ENCODE assay signal across 19 mouse cellular contexts in genomic region chr9:44250445-44250844, GRCm38 (mm10). TPM values are rescaled to one million over a fixed set of nuclear protein-coding genes. Genes with fewer than 3 reads are reported as not detected.
DNase-seq lines count a peak whose midpoint lies in the region; ATAC-seq lines count a peak whose summit lies in the region.
"Had no signal": no experiment of that assay in that cellular context is flagged by ENCODE, and none has a peak within 500 bp of the region (broad histone marks: within the 10 kb centered on the region; RNA-seq: fewer than 3 reads in every experiment).

No protein-coding gene starts in this region.

- peaks cover 25% of the 10 kb centered on the region for H3K4me1 ChIP-seq in hindbrain, embryonic 16.5 days (ENCODE audit: control insufficient read depth, insufficient read depth, low read depth, low read length)
- no peaks in the 10 kb centered on the region; the same call in none of the 2 replicates for H3K4me1 ChIP-seq in hindbrain, embryonic 11.5 days (replicated peaks; ENCODE audit: control insufficient read depth, insufficient read depth, low read length)
- H3K4me1 ChIP-seq in liver, embryonic 12.5 days, result peaks cover 41% of the 10 kb centered on the region
- H3K4me1 ChIP-seq in liver, embryonic 11.5 days (replicated peaks; ENCODE audit: control insufficient read depth, insufficient read depth, low read length), result peaks cover 16% of the 10 kb centered on the region
- H3K4me1 ChIP-seq in forebrain, embryonic 16.5 days (replicated peaks; ENCODE audit: control insufficient read depth, insufficient read depth, low read length), result peaks cover 31% of the 10 kb centered on the region

- H3K9ac ChIP-seq in hindbrain, embryonic 16.5 days (ENCODE audit: low read depth, low read length), result no peak overlapping the region
- H3K9ac ChIP-seq in hindbrain, embryonic 11.5 days (ENCODE audit: low read depth, low read length), result no peak overlapping the region
- no peak overlapping the region for H3K9ac ChIP-seq in liver, embryonic 12.5 days
- H3K9ac ChIP-seq in liver, embryonic 11.5 days (ENCODE audit: low read depth, low read length), result no peak overlapping the region
- H3K9ac ChIP-seq in forebrain, embryonic 16.5 days (replicated peaks; ENCODE audit: low read depth, low read length), result no peak overlapping the region
- H3K9ac ChIP-seq: embryonic facial prominence, embryonic 15.5 days had no signal

- H3K4me2 ChIP-seq in hindbrain, embryonic 16.5 days (ENCODE audit: low read length), result no peak overlapping the region
- no peak overlapping the region for H3K4me2 ChIP-seq in hindbrain, embryonic 11.5 days (replicated peaks; ENCODE audit: low read depth, low read length)
- 0 out of 2 replicates have a peak overlapping the region, but pooled peaks have one; percentile 9 for H3K4me2 ChIP-seq in liver, embryonic 12.5 days
- H3K4me2 ChIP-seq in liver, embryonic 11.5 days, result no peak overlapping the region
- no peak overlapping the region for H3K4me2 ChIP-seq in forebrain, embryonic 16.5 days (ENCODE audit: low read length)

- 32% methylated on average over 4 of the region's 4 CpGs for WGBS in hindbrain, embryonic 16.5 days
- 56% methylated on average over 4 of the region's 4 CpGs for WGBS in hindbrain, embryonic 11.5 days
- 30% methylated on average over 4 of the region's 4 CpGs for WGBS in liver, embryonic 12.5 days (ENCODE audit: insufficient replicate concordance)
- WGBS in liver, embryonic 11.5 days, result 26% methylated on average over 4 of the region's 4 CpGs
- WGBS in forebrain, embryonic 16.5 days, result 36% methylated on average over 4 of the region's 4 CpGs

- no peak overlapping the region for H3K27ac ChIP-seq in hindbrain, embryonic 16.5 days (ENCODE audit: low read depth, low read length)
- H3K27ac ChIP-seq in hindbrain, embryonic 11.5 days (ENCODE audit: low read depth, low read length), result no peak overlapping the region
- H3K27ac ChIP-seq in liver, embryonic 12.5 days, result no peak overlapping the region
- H3K27ac ChIP-seq in liver, embryonic 11.5 days (ENCODE audit: low read depth, low read length), result no peak overlapping the region
- no peak overlapping the region for H3K27ac ChIP-seq in forebrain, embryonic 16.5 days (ENCODE audit: low read length)
- H3K27ac ChIP-seq: embryonic facial prominence, embryonic 15.5 days; lung, embryonic 15.5 days had no signal

- DNase-seq in hindbrain, embryonic 11.5 days (ENCODE audit: low spot score), result no peak
- DNase-seq in liver, embryonic 11.5 days (ENCODE audit: low spot score), result no peak
- DNase-seq in layer of hippocampus, adult 9-11 months, result peak; percentile 76
- DNase-seq in left cerebral cortex, adult 18-20 months (ENCODE audit: low spot score in 2 of 2), result no peak
- DNase-seq in heart, adult 18-20 months, result no peak
- DNase-seq: adrenal gland, postnatal 36 days; liver; retina, postnatal 1 day; spleen, adult 18-20 months; thymus, postnatal 25 days had no signal

- no peaks in the 10 kb centered on the region for H3K9me3 ChIP-seq in hindbrain, embryonic 16.5 days (ENCODE audit: control insufficient read depth, low read length)
- no peaks in the 10 kb centered on the region for H3K9me3 ChIP-seq in hindbrain, embryonic 11.5 days (ENCODE audit: control insufficient read depth, low read length)
- no peaks in the 10 kb centered on the region for H3K9me3 ChIP-seq in liver, embryonic 12.5 days (replicated peaks)
- H3K9me3 ChIP-seq in liver, embryonic 11.5 days (ENCODE audit: control insufficient read depth, low read length), result no peaks in the 10 kb centered on the region
- no peaks in the 10 kb centered on the region for H3K9me3 ChIP-seq in forebrain, embryonic 16.5 days (ENCODE audit: control insufficient read depth, low read length)
- H3K9me3 ChIP-seq: embryonic facial prominence, embryonic 15.5 days; lung, embryonic 15.5 days had no signal

- peak; percentile 18; the same call in 1 of the 2 replicates for ATAC-seq in hindbrain, embryonic 16.5 days
- ATAC-seq in hindbrain, embryonic 11.5 days (ENCODE audit: low FRiP score), result no peak
- ATAC-seq in liver, embryonic 12.5 days, result no peak
- ATAC-seq in liver, embryonic 11.5 days (replicated peaks; ENCODE audit: low FRiP score), result no peak
- peak; percentile 23; the same call in 1 of the 2 replicates for ATAC-seq in forebrain, embryonic 16.5 days
- ATAC-seq: activated CD4-positive, CD25-positive, alpha-beta regulatory T cell, adult 4 months had no signal

- no peaks in the 10 kb centered on the region for H3K36me3 ChIP-seq in hindbrain, embryonic 16.5 days (ENCODE audit: control insufficient read depth, insufficient read depth, low read length)
- H3K36me3 ChIP-seq in hindbrain, embryonic 11.5 days (ENCODE audit: control insufficient read depth, insufficient read depth, low read length), result no peaks in the 10 kb centered on the region
- H3K36me3 ChIP-seq in liver, embryonic 12.5 days, result no peaks in the 10 kb centered on the region
- H3K36me3 ChIP-seq in liver, embryonic 11.5 days (ENCODE audit: control insufficient read depth, insufficient read depth, low read length), result no peaks in the 10 kb centered on the region
- H3K36me3 ChIP-seq in forebrain, embryonic 16.5 days (ENCODE audit: control insufficient read depth, insufficient read depth), result no peaks in the 10 kb centered on the region
- H3K36me3 ChIP-seq: embryonic facial prominence, embryonic 15.5 days; lung, embryonic 15.5 days had no signal

- H3K4me3 ChIP-seq in hindbrain, embryonic 16.5 days (ENCODE audit: low read length), result no peak overlapping the region
- no peak overlapping the region for H3K4me3 ChIP-seq in hindbrain, embryonic 11.5 days (ENCODE audit: low read depth, low read length)
- H3K4me3 ChIP-seq in liver, embryonic 12.5 days, result no peak overlapping the region
- H3K4me3 ChIP-seq in liver, embryonic 11.5 days (ENCODE audit: low read depth, low read length), result no peak overlapping the region
- H3K4me3 ChIP-seq in forebrain, embryonic 16.5 days (replicated peaks; ENCODE audit: low read length), result no peak overlapping the region
- H3K4me3 ChIP-seq: embryonic facial prominence, embryonic 15.5 days; lung, embryonic 15.5 days had no signal

- no peaks in the 10 kb centered on the region; the same call in 1 of the 2 replicates for H3K27me3 ChIP-seq in hindbrain, embryonic 16.5 days (replicated peaks; ENCODE audit: control insufficient read depth, insufficient read depth, low read length)
- H3K27me3 ChIP-seq in hindbrain, embryonic 11.5 days (ENCODE audit: control insufficient read depth, insufficient read depth, low read length), result no peaks in the 10 kb centered on the region
- peaks cover 23% of the 10 kb centered on the region for H3K27me3 ChIP-seq in liver, embryonic 12.5 days (replicated peaks)
- no peaks in the 10 kb centered on the region for H3K27me3 ChIP-seq in liver, embryonic 11.5 days (replicated peaks; ENCODE audit: control insufficient read depth, insufficient read depth, low read length)
- no peaks in the 10 kb centered on the region for H3K27me3 ChIP-seq in forebrain, embryonic 16.5 days (replicated peaks; ENCODE audit: control insufficient read depth, insufficient read depth, low read length)
- H3K27me3 ChIP-seq: embryonic facial prominence, embryonic 15.5 days had no signal

RNA-seq across cellular contexts. Expression of gene Pdzd3, which starts 0.8 kb away (rescaled TPM):
- 0.38 and 0.40 TPM in 2 replicates for polyA plus RNA-seq in hindbrain, embryonic 16.5 days (2015; fragmentation: Nextera tagmentation; extraction: Ambion mirVana)
- 0.13 TPM in 1 of 2 replicates, not detected in the other for polyA plus RNA-seq in hindbrain, embryonic 11.5 days (2014; fragmentation: Nextera tagmentation; extraction: Ambion mirVana)
- 0.15 and 0.17 TPM in 2 replicates for polyA plus RNA-seq in liver, embryonic 12.5 days (2016; fragmentation: Nextera tagmentation; extraction: Ambion mirVana)
- 0.10 TPM in 1 of 2 replicates, not detected in the other for polyA plus RNA-seq in liver, embryonic 11.5 days (2014; fragmentation: Nextera tagmentation; extraction: Ambion mirVana)
- 0.53 and 0.73 TPM in 2 replicates for polyA plus RNA-seq in forebrain, embryonic 16.5 days (2015; fragmentation: Nextera tagmentation; extraction: Ambion mirVana)
- under 1 TPM; 0.75 to 0.81 TPM for total RNA-seq in left cerebral cortex, adult 18-20 months (2021)
- 1 to 10 TPM; 4.6 to 5.4 TPM for total RNA-seq in heart, adult 18-20 months (2021)
- total RNA-seq: adrenal gland, postnatal 36 days had no signal
- polyA plus RNA-seq: lung, embryonic 15.5 days; neural tube, embryonic 11.5 days had no signal

RNA-seq across cellular contexts. Expression of gene Ccdc153, which starts 10.0 kb away (rescaled TPM):
- polyA plus RNA-seq in hindbrain, embryonic 16.5 days (2015; fragmentation: Nextera tagmentation; extraction: Ambion mirVana), result not detected in 2 replicates
- polyA plus RNA-seq in hindbrain, embryonic 11.5 days (2014; fragmentation: Nextera tagmentation; extraction: Ambion mirVana), result not detected in 2 replicates
- polyA plus RNA-seq in liver, embryonic 12.5 days (2016; fragmentation: Nextera tagmentation; extraction: Ambion mirVana), result not detected in 2 replicates
- polyA plus RNA-seq in liver, embryonic 11.5 days (2014; fragmentation: Nextera tagmentation; extraction: Ambion mirVana), result not detected in 2 replicates
- polyA plus RNA-seq in forebrain, embryonic 16.5 days (2015; fragmentation: Nextera tagmentation; extraction: Ambion mirVana), result 0.48 TPM in 1 of 2 replicates, not detected in the other
- 1 to 10 TPM in 1 of 2 experiments, not detected in 1; 1.8 TPM for total RNA-seq in left cerebral cortex, adult 18-20 months (2021)
- 1 to 10 TPM in 1 of 2 experiments, not detected in 1; 1.7 TPM for total RNA-seq in heart, adult 18-20 months (2021)
- total RNA-seq: gastrocnemius, postnatal 4 days had no signal
- polyA plus RNA-seq: activated CD4-positive, CD25-positive, alpha-beta regulatory T cell, adult 4 months; intestine, embryonic 14.5 days; neural tube, embryonic 11.5 days had no signal

RNA-seq across cellular contexts. Expression of gene Cbl, which starts 16.6 kb away (rescaled TPM):
- polyA plus RNA-seq in hindbrain, embryonic 16.5 days (2015; fragmentation: Nextera tagmentation; extraction: Ambion mirVana), result 17.4 and 20.3 TPM in 2 replicates
- 22.7 and 24.7 TPM in 2 replicates for polyA plus RNA-seq in hindbrain, embryonic 11.5 days (2014; fragmentation: Nextera tagmentation; extraction: Ambion mirVana)
- polyA plus RNA-seq in liver, embryonic 12.5 days (2016; fragmentation: Nextera tagmentation; extraction: Ambion mirVana), result 9.5 and 10.0 TPM in 2 replicates
- 12.0 and 12.7 TPM in 2 replicates for polyA plus RNA-seq in liver, embryonic 11.5 days (2014; fragmentation: Nextera tagmentation; extraction: Ambion mirVana)
- polyA plus RNA-seq in forebrain, embryonic 16.5 days (2015; fragmentation: Nextera tagmentation; extraction: Ambion mirVana), result 26.3 and 27.1 TPM in 2 replicates
- 10 to 100 TPM; 51.1 to 56.3 TPM for total RNA-seq in left cerebral cortex, adult 18-20 months (2021)
- 10 to 100 TPM; 18.0 to 18.5 TPM for total RNA-seq in heart, adult 18-20 months (2021)

RNA-seq across cellular contexts. Expression of gene Nlrx1, which starts 18.0 kb away (rescaled TPM):
- 4.7 and 5.4 TPM in 2 replicates for polyA plus RNA-seq in hindbrain, embryonic 16.5 days (2015; fragmentation: Nextera tagmentation; extraction: Ambion mirVana)
- polyA plus RNA-seq in hindbrain, embryonic 11.5 days (2014; fragmentation: Nextera tagmentation; extraction: Ambion mirVana), result 1.9 and 2.9 TPM in 2 replicates
- 3.6 and 4.0 TPM in 2 replicates for polyA plus RNA-seq in liver, embryonic 12.5 days (2016; fragmentation: Nextera tagmentation; extraction: Ambion mirVana)
- 4.3 and 4.9 TPM in 2 replicates for polyA plus RNA-seq in liver, embryonic 11.5 days (2014; fragmentation: Nextera tagmentation; extraction: Ambion mirVana)
- 4.3 and 5.2 TPM in 2 replicates for polyA plus RNA-seq in forebrain, embryonic 16.5 days (2015; fragmentation: Nextera tagmentation; extraction: Ambion mirVana)
- total RNA-seq in left cerebral cortex, adult 18-20 months (2021), result 10 to 100 TPM in 1 of 2 experiments, 1 to 10 TPM in 1; 9.0 to 10.4 TPM
- total RNA-seq in heart, adult 18-20 months (2021), result 10 to 100 TPM; 21.7 to 25.6 TPM

RNA-seq across cellular contexts. Expression of gene Abcg4, which starts 38.0 kb away (rescaled TPM):
- polyA plus RNA-seq in hindbrain, embryonic 16.5 days (2015; fragmentation: Nextera tagmentation; extraction: Ambion mirVana), result 33.7 and 36.2 TPM in 2 replicates
- polyA plus RNA-seq in hindbrain, embryonic 11.5 days (2014; fragmentation: Nextera tagmentation; extraction: Ambion mirVana), result 2.9 and 5.7 TPM in 2 replicates
- 20.1 and 21.7 TPM in 2 replicates for polyA plus RNA-seq in liver, embryonic 12.5 days (2016; fragmentation: Nextera tagmentation; extraction: Ambion mirVana)
- 11.6 and 13.8 TPM in 2 replicates for polyA plus RNA-seq in liver, embryonic 11.5 days (2014; fragmentation: Nextera tagmentation; extraction: Ambion mirVana)
- 16.9 and 21.8 TPM in 2 replicates for polyA plus RNA-seq in forebrain, embryonic 16.5 days (2015; fragmentation: Nextera tagmentation; extraction: Ambion mirVana)
- total RNA-seq in left cerebral cortex, adult 18-20 months (2021), result 10 to 100 TPM; 56.0 to 63.2 TPM
- total RNA-seq in heart, adult 18-20 months (2021), result under 1 TPM; 0.30 to 0.85 TPM
- polyA plus RNA-seq: activated CD4-positive, CD25-positive, alpha-beta regulatory T cell, adult 4 months had no signal

Comparison
In these comparisons a context has a peak if more than half of its experiments do, and no peak if none do; other contexts are left out.
1. ATAC-seq: peak in hindbrain, embryonic 16.5 days (single experiment) and forebrain, embryonic 16.5 days (single experiment); none in hindbrain, embryonic 11.5 days (single experiment), liver, embryonic 12.5 days (single experiment) and liver, embryonic 11.5 days (single experiment).